ENCODE assay signal across 18 mouse cellular contexts in genomic region chr17:28188313-28188712, GRCm38 (mm10).
"Had no signal": no experiment of that assay in that cellular context is flagged by ENCODE, and none has a peak within 500 bp of the region (broad histone marks: within the 10 kb centered on the region; RNA-seq: fewer than 3 reads in every experiment).

No protein-coding gene starts in this region.

- H3K4me3 ChIP-seq: limb, embryonic 12.5 days; limb, embryonic 15.5 days; midbrain, embryonic 12.5 days; midbrain, embryonic 15.5 days; neural tube, embryonic 13.5 days had no signal

- H3K9me3 ChIP-seq: limb, embryonic 12.5 days; limb, embryonic 15.5 days; midbrain, embryonic 12.5 days; midbrain, embryonic 15.5 days; neural tube, embryonic 13.5 days had no signal

- H3K27me3 ChIP-seq: limb, embryonic 12.5 days; limb, embryonic 15.5 days; midbrain, embryonic 12.5 days; midbrain, embryonic 15.5 days; neural tube, embryonic 13.5 days had no signal

- DNase-seq: left cerebral cortex, postnatal 4 days; liver, postnatal 0 days; lung, embryonic 14.5 days; retina, postnatal 1 day; right cerebral cortex, postnatal 25 days; spleen, adult 18-20 months; thymus, adult 18-20 months; thymus, postnatal 36 days had no signal

- H3K4me2 ChIP-seq: limb, embryonic 12.5 days; limb, embryonic 15.5 days; liver, embryonic 11.5 days; lung, embryonic 14.5 days; midbrain, embryonic 12.5 days; midbrain, embryonic 15.5 days; neural tube, embryonic 13.5 days had no signal

- H3K9ac ChIP-seq: limb, embryonic 12.5 days; limb, embryonic 15.5 days; liver, embryonic 14.5 days; liver, postnatal 0 days; lung, embryonic 14.5 days; midbrain, embryonic 12.5 days; midbrain, embryonic 15.5 days; neural tube, embryonic 13.5 days had no signal

- ATAC-seq: intestine, postnatal 0 days; liver, postnatal 0 days; lung, postnatal 0 days; midbrain, embryonic 15.5 days had no signal

- H3K27ac ChIP-seq: limb, embryonic 12.5 days; limb, embryonic 15.5 days; liver, embryonic 14.5 days; macrophage; midbrain, embryonic 12.5 days; midbrain, embryonic 15.5 days; neural tube, embryonic 13.5 days had no signal

- H3K4me1 ChIP-seq: limb, embryonic 12.5 days; midbrain, embryonic 12.5 days; midbrain, embryonic 15.5 days had no signal
